Mouse (Mus musculus): ENCODE data around the gene Slc25a40.

DNA sequence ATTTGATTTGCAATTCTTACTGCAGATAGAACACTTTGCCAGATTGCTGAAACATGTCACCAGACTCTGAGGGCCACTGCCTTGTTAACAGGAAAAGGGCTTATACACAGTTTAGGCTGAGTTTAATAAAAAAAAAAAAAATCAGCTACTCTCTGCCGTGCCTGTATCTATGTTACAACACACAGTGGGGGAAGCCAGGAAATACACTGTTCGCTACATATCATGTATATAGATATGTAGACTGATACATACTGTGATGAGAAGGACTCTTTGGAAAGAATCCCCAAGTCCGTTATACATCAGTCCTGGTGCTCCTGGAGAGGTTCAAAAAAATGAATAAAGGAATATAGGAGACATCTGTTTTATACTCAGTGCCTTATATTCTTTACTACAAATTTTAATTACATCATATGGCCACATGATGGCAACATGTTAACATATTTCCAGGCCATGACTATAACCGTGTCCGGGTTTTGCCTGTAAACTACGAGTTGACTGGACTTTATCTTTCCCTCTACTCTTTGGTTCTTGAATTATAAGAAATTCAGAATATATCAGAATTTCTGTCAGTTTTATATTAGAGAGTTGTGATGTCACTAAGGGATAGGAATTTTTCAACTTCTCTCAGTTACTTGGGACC, 66.9 kb downstream of the Slc25a40 start:
- TF ChIP-seq CTCF (IDR thresholded peaks at IDR 0.05; ENCODE audit: extremely low read depth, insufficient read depth, insufficient read length, insufficient replicate concordance): no peak
- TF ChIP-seq POLR2A (IDR thresholded peaks at IDR 0.05; ENCODE audit: low read depth, low read length): no peak

Measured in spleen, adult 2 months (tissue).